Mouse (Mus musculus) effector memory CD4-positive, alpha-beta T cell, adult 7 months (primary cell): ENCODE data around the gene Dag1. TPM values are rescaled to one million over a fixed set of nuclear protein-coding genes. Genes with fewer than 3 reads are reported as not detected.

Experiments
- polyA plus RNA-seq: library from polyadenylated mRNA; unstranded; fragments of 100-300 nt; shearing (Covaris generic); gene quantifications from one replicate; pipeline ENCODE4 v1.2.1, GENCODE M21; 2017

The Dag1 gene
- polyA plus RNA-seq = 7.6 TPM

DNA sequence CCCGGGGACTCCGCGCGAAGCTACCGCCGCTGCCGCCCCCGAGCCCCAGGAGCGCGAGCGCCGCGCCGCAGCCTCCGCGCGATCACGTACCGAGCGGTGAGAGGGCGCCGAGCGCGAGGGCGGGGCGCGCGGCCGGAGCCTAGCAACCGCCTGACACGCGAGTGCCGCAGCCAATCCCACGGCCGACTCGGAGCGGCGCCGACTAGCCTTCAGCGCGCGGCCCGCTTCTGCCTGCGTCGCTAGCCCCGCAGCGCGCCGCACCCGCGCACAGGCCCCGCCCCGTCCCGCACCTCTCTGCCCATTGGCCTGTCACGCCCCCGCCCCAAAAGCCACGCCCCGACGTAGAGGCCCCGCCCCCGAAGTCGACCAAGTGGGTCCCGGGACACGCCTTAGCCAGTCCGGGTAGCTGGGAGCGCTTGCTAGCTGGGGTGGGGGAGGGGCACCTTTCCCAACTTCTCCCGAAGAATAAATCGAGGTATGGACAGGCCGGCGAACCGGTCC lies at the start of gene Dag1:
Dag1 (minus strand) TSS at position 269 of the 501 bp plus-strand sequence.

DNA sequence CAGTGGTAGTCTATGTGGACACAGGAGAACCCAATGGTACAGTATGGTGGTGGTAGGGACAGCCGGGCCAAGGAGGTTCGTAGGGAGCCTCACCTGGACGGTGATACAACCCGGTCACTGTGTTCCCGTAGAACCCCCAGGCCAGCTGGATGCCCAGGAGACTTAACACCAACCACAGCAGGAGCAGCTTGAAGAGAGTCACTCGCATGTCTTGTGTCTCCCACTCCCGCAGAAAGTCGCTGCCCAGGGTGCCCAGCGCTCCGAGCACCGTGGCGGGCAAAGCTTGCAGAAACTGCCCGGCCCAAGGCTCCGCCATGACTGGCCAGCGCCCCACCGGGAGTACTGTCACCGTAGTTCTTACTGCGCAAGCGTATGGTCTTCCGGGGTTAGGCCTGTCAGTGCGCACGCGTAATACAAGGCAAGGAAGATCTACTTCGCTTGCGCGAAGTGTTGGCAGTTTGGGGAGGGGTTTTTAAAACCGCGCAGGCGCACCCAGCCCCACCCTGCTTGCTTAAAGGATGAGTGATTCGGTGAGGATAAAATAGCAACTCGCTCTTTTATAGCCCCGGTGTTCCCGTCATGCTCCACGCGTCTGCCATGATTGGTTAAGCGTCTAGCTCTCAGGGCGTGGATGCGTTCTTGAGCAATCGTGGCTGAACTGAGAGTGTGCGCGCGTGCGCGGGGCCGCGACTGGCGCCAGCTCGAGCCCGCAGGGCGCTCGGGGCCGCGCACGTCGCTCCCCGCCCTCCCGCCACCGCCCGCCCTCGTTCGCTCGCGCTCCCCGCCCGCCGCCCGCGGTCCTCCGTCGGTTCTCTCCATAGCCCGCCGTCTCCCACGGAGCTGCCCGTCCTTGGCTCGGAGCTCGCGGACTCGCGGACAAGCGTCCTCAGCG lies 42.1 kb upstream of the Dag1 start, which contains the start of the genes Rhoa and Tcta:
Rhoa (plus strand) TSS at position 501 of the 892 bp plus-strand sequence.
Tcta (minus strand) TSS at position 532 of the 892 bp plus-strand sequence.

DNA sequence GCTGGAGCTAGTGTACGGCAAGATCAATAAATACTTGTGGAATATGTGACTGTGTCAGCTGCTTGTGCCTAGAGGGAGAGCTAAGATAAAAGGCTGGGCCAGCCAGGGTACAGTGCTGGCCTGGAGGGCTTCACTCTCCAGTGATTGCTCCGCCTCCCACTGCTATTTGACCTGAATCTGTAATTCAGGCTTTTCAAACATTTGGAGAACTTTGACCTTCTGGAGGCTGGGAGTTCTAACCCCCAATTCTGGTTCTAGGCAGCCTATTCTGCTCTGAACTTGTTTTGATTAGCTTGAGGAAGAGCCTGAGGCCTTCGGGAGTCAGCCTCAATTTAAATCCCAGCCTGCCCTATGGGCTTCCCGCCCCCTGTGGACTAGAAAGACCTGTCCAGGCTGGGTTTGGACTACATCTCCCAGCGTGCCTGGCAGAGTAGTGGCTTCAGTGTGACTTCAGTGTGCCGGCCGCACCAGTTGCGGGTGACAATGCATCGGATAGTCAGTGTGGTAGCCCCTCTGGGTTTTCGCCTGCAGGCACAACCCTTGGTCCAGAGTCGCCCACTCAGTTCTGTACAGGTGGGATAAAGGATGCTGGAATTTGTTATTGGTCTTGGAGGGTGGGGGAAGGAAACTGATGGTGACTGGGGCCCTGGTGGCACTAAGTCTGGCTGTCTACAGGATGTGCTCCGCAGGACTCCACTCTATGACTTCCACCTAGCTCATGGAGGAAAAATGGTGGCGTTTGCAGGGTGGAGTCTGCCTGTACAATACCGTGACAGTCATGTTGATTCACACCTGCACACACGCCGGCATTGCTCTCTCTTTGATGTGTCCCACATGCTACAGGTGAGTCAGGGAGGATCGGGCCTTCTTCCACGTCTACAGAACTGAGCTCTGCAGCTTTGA lies 32.9 kb upstream of the Dag1 start, which contains the start of gene Amt:
Amt (plus strand) TSS at position 401 of the 903 bp plus-strand sequence.

DNA sequence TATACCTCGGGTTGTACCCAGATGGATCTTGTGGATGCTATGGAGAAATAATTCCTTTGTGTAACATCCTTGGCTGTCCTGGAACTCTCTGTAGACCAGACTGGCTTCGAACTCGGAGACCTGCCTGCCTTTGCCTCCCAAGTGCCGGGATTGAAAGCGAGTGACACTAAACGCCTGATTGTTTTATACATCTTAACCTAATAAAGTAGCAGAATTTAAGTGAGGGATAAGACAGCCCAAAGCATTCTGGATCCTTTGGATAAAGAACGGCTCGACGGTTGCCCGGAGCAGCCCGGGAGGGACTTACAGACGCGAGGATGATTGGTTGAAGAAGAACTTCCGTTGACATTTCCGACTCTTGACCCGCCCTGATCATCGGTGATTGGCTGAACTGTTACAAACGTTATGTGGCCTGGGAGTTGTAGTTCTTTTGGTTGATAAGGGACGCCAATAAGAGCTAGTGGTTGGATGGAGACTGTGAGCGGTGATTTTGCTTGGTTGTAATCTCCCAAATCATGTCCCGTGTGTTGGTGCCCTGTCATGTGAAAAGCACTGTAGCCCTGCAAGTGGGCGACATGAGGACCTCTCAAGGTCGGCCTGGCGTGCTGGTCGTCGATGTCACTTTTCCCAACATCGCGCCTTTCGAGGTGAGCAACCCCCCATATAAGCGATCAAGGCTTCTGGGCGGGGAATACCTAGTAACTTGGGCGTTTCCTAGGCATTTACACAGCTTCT lies 26.4 kb upstream of the Dag1 start, which contains the start of gene Nicn1:
Nicn1 (plus strand) TSS at position 414 of the 735 bp plus-strand sequence.

DNA sequence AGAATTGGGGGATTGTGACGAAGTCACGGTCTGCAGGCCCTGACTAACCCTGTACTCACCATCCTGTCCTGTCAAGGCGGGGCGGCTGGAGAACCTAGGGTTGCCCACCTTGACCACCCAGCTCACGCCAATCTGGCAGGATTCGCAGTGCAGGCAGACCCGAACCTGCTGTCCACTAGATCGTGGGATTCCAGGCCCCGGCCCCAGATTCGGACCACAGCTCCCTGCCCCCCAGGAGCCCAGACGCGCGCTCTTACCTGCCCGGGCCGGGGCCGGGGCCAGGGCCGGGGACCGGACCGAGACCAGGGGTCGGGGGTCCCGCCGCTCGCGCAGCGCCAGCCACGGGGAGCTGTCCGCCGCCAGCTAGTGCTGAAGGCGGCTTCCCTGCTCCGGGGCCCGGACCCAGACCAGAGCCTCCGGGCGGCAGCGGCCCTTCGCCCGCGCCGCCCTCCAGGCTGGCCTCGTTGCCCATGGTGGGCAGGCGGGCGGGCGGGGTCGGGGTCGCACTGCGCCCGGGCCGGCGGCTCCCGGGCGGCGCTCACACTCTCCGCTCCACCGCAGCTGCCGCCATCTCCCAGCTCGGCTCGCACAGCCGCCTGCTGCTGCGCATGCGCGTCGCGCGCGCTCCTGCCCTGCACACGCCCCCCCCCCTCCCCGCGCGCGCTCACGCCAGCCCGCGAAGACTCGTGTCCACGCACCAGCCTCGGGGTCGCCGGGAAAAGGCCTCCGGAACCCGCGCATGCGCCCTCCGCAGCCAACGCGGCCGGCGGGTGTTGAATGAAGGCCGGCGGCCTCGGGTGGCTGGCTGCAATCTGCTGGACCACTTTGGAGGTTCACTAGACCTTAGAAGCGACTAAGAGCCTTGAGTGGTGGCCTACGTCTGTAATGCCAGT lies 73.7 kb downstream of the Dag1 start, which contains the start of gene Bsn:
Bsn (minus strand) TSS at position 598 of the 893 bp plus-strand sequence.

Other genes starting within 250 kb of the Dag1 start
- 21.4 TPM for gene Gmppb, start 214.7 kb downstream of the Dag1 start, polyA plus RNA-seq
- gene Amigo3, start 210.8 kb downstream of the Dag1 start, polyA plus RNA-seq = 1.2 TPM
- 2.1 TPM for gene Mst1, start 183.5 kb downstream of the Dag1 start, polyA plus RNA-seq
- gene Rnf123, start 180.6 kb downstream of the Dag1 start, polyA plus RNA-seq = 115 TPM
- 79.0 TPM for gene Apeh, start 169.4 kb downstream of the Dag1 start, polyA plus RNA-seq
- gene Bsn, start 73.6 kb downstream of the Dag1 start, polyA plus RNA-seq = 0.28 TPM
- gene Nicn1, start 26.5 kb upstream of the Dag1 start, polyA plus RNA-seq = 2.5 TPM
- gene Amt, start 32.9 kb upstream of the Dag1 start, polyA plus RNA-seq = not detected
- 404 TPM for gene Rhoa, start 42.2 kb upstream of the Dag1 start, polyA plus RNA-seq
- 4.3 TPM for gene Tcta, start 42.2 kb upstream of the Dag1 start, polyA plus RNA-seq
- gene Gpx1, start 74.9 kb upstream of the Dag1 start, polyA plus RNA-seq = 221 TPM
- 90.5 TPM for gene Usp4, start 83.9 kb upstream of the Dag1 start, polyA plus RNA-seq
- 1.0 TPM for gene 1700102P08Rik, start 128.8 kb upstream of the Dag1 start, polyA plus RNA-seq
- 0.43 TPM for gene Ccdc36, start 164.5 kb upstream of the Dag1 start, polyA plus RNA-seq
- not detected for gene BC048562, start 172.5 kb upstream of the Dag1 start, polyA plus RNA-seq
- 27.8 TPM for gene Ccdc71, start 196.6 kb upstream of the Dag1 start, polyA plus RNA-seq
- 9.5 TPM for gene Klhdc8b, start 197.6 kb upstream of the Dag1 start, polyA plus RNA-seq
- 0.46 TPM for gene Lamb2, start 215.8 kb upstream of the Dag1 start, polyA plus RNA-seq
- gene Usp19, start 226.6 kb upstream of the Dag1 start, polyA plus RNA-seq = 150 TPM
- gene Qars, start 243.7 kb upstream of the Dag1 start, polyA plus RNA-seq = 68.2 TPM